Mouse (Mus musculus): ENCODE data around the gene Clnk. TPM values are rescaled to one million over a fixed set of nuclear protein-coding genes. Genes with fewer than 3 reads are reported as not detected.
A peak's percentile ranks its signal among the peaks of the same experiment; 100 is the strongest.

The Clnk gene
- total and polyA plus RNA-seq, 3 experiments, result 0.08 TPM; not detected in 2

GRCm38 (mm10) chr5:38687694-38688093 is 188.9 kb downstream of the Clnk start:
- Histone ChIP-seq H3K4me1 (ENCODE audit: control insufficient read depth, insufficient read depth, low read length) (peaks cover 1% of the 10 kb centered on the region; the same call in 1 of the 2 replicates), H3K27ac (no peak overlapping the region), H3K9ac (ENCODE audit: low read depth, low read length) (no peak overlapping the region), H3K79me2 (replicated peaks; ENCODE audit: control insufficient read depth, insufficient read depth, low read length) (no peaks in the 10 kb centered on the region), H3K36me3 (ENCODE audit: control insufficient read depth, insufficient read depth, low read length) (no peaks in the 10 kb centered on the region), H3K4me3 (no peak overlapping the region), H3K27me3 (ENCODE audit: control insufficient read depth, insufficient read depth, low read length) (no peaks in the 10 kb centered on the region)
- intact Hi-C loops (cut with DNase I), result no loop called here
- DNase-seq, result no peak
- 79% methylated on average over 1 of the region's 1 CpGs for WGBS
- no peak for TF ChIP-seq CTCF (IDR thresholded peaks at IDR 0.05)
- no peak for TF ChIP-seq EP300 (IDR thresholded peaks at IDR 0.05; ENCODE audit: insufficient read depth, low read depth, low read length)
- no peak for TF ChIP-seq POLR2A (IDR thresholded peaks at IDR 0.05; ENCODE audit: insufficient read depth, low read depth, low read length)

- intact Hi-C loops (cut with DNase I), result no loop called here
- Histone ChIP-seq H3K79me2 (replicated peaks; ENCODE audit: control insufficient read depth, insufficient read depth, low read length) (no peaks in the 10 kb centered on the region), H3K4me3 (peak within 1 kb of the TSS; percentile 69), H3K4me1 (ENCODE audit: control insufficient read depth, insufficient read depth, low read length) (peaks cover 1% of the 10 kb centered on the region; the same call in 1 of the 2 replicates), H3K27ac (peak within 1 kb of the TSS; percentile 68), H3K27me3 (ENCODE audit: control insufficient read depth, insufficient read depth, low read length) (no peaks in the 10 kb centered on the region), H3K9ac (ENCODE audit: low read depth, low read length) (peak within 1 kb of the TSS; percentile 91), H3K36me3 (ENCODE audit: control insufficient read depth, insufficient read depth, low read length) (no peaks in the 10 kb centered on the region)
- DNase-seq, result peak; percentile 87 to 89
- under 1% methylated on average over 87 of the region's 89 CpGs for WGBS
- TF ChIP-seq POLR2A (IDR thresholded peaks at IDR 0.05; ENCODE audit: insufficient read depth, low read depth, low read length), result no peak
- no peak for TF ChIP-seq EP300 (IDR thresholded peaks at IDR 0.05; ENCODE audit: insufficient read depth, low read depth, low read length)
- no peak for TF ChIP-seq CTCF (IDR thresholded peaks at IDR 0.05)
Observed at GRCm38 (mm10) chr5:38684164-38684911, 192.3 kb downstream of the Clnk start, which contains the start of gene Zfp518b. Gene Zfp518b (minus strand): TSS chr5:38684826.

- intact Hi-C loops (cut with DNase I), result no loop called here
Observed at GRCm38 (mm10) chr5:38658836-38659235, 217.8 kb downstream of the Clnk start.

More at GRCm38 (mm10) chr5:38658836-38659235, 217.8 kb downstream of the Clnk start:
- TF ChIP-seq POLR2A (IDR thresholded peaks at IDR 0.05; ENCODE audit: insufficient read depth, low read depth, low read length), result no peak
- TF ChIP-seq CTCF (IDR thresholded peaks at IDR 0.05), result no peak
- no peak overlapping the region for H3K9ac ChIP-seq (ENCODE audit: low read depth, low read length)
- H3K79me2 ChIP-seq (replicated peaks; ENCODE audit: control insufficient read depth, insufficient read depth, low read length), result no peaks in the 10 kb centered on the region
- H3K4me3 ChIP-seq, result no peak overlapping the region
- H3K27me3 ChIP-seq (ENCODE audit: control insufficient read depth, insufficient read depth, low read length), result no peaks in the 10 kb centered on the region
- no peaks in the 10 kb centered on the region for H3K36me3 ChIP-seq (ENCODE audit: control insufficient read depth, insufficient read depth, low read length)
- DNase-seq, result no peak
- no peaks in the 10 kb centered on the region for H3K4me1 ChIP-seq (ENCODE audit: control insufficient read depth, insufficient read depth, low read length)
- H3K27ac ChIP-seq, result no peak overlapping the region
- WGBS, result 78% methylated on average over 5 of the region's 5 CpGs

Other genes with a start within 250 kb of the Clnk start
- gene Zfp518b, start 192.0 kb downstream of the Clnk start, total RNA-seq (2021), result 1 to 10 TPM; 4.0 to 4.8 TPM
- 1.4 and 2.0 TPM in 2 replicates for gene Zfp518b, start 192.0 kb downstream of the Clnk start, polyA plus RNA-seq (2012; rRNA removed)

Measured in heart, adult 2 months (tissue).